Mouse (Mus musculus) testis, adult 2 months (tissue): ENCODE data around the gene A830031A19Rik.

Experiments
- CTCF ChIP-seq: fragments of 200-500 bp; IDR thresholded peaks from 2 replicates; pipeline ENCODE4 v1.5.1; 2012; ENCODE audit warnings: low read depth, mild to moderate bottlenecking, inconsistent platforms, low read length, moderate library complexity; ENCODE audit not compliant: control insufficient read depth, insufficient read depth, insufficient replicate concordance
- POLR2A ChIP-seq: fragments of 200-500 bp; IDR thresholded peaks from 2 replicates; pipeline ENCODE4 v1.6.1; 2012; ENCODE audit warnings: low read depth, mild to moderate bottlenecking, inconsistent platforms, low read length, moderate library complexity; ENCODE audit not compliant: control insufficient read depth

DNA sequence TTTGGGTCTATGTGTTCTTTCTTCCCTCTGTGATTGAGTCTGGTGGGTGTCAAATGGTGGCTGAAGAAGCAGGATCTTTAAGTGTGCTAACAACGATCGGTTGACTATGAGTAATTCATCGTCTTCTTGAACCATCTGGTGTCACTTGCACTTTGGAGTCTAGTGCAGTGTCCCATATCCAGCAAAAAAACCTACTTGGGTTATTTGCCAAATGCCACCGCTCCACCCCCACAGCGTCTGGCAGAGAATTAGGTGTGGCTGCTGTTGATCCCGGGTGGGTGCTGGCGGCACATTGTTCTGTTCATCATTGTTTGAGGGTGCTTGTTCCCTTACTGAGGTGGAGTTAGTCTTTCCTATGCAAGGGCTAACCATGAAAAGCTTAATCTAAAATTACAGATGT, 48.0 kb upstream of the A830031A19Rik start:
- TF ChIP-seq CTCF = no peak
- no peak for TF ChIP-seq POLR2A
